Mouse (Mus musculus) layer of hippocampus, postnatal 25 days (tissue): Measurements from ENCODE around the gene Camk1g. TPM values are rescaled to one million over a fixed set of nuclear protein-coding genes. Genes with fewer than 3 reads are reported as not detected.

Experiments used
- DNase-seq, 2 experiments: peaks; one replicate each; pipeline ENCODE4 v3.0.0; 2022; ENCODE audit warnings: mixed read lengths in 2 of 2, low spot score in 1 of 2; ENCODE audit errors: extremely low spot score in 1 of 2
- total RNA-seq, 2 experiments: library from RNA; stranded (reverse); gene quantifications; 2 replicates each; pipeline ENCODE4 v1.2.3; 2021

The Camk1g gene
- total RNA-seq, 2 experiments from 2014 or later: 26.5 to 27.5 TPM

DNA sequence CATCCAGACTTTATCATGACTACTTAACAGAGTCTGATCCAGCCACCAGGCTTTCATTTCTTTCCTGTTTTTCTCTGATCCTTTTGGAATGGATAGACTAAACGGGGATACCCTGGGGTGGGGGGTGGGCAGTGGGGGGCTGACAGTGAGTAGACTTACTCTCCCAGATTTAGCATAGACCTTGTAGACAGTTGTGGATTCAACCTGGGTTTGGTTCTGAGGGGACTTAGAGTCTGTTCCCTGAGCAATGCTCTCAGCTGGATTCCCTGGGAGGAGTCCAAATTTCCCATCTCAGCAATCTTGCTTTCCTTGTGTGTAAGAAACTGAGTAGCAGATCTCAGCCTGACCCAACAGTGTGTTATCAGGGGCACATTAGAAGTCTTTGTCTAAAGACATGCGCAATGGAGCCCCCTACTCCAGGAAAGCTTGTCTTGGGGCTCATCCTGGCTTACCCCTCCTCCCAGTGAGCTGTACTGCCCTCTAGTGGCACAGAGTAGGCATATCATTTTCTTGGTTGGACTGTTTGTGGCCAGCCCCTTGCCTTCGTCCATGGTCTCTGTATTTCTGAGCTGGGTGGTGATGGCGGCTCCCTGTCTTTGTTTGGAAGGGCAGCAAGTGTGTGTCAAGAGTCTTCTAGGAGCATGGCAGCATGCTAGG, 6.5 kb upstream of the Camk1g start:
- DNase-seq: no peak

DNA sequence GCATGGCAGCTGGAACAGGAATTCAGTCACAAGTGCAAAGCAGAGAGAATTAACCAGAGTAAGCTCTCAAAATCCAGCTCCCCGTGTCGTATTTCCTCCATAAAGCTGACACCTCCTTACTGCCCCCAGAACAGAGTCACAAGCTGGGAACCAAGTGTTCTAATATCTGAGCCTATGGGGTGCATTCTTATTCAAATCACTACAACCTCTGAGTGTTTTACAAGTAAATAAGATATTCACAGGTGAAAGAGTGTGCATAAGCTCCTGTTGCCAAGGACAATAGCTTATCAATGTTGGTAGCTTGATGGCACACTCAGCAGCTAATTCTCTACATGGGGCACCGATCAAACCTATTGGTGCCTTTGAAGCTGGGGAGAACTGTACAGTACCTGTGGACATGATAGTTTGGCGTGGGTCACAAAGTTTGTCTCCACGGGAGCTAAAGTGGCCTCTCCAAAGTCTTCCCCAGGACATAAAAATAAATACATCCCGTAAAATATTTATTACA, 3.9 kb upstream of the Camk1g start:
- DNase-seq: no peak

DNA sequence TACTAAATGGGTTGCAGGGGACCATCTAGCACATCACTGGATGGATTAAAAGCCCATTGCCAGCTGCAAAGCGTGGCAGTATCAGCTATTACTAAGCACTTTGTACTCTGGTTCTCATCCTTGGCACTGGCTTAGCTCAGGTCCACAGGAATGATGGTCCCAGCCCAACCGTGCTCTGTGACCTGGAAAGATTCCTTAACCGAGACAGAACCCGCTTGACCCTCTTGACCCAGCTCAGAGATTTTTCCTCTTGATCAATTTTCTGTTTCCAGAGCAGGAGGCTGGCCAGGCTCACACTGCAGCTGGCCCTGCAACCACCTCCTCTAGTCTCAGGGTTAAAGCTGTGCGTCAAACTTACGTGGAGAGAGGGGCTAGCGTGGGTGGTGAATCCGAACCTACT, 1.0 kb downstream of the Camk1g start:
- no peak for DNase-seq

DNA sequence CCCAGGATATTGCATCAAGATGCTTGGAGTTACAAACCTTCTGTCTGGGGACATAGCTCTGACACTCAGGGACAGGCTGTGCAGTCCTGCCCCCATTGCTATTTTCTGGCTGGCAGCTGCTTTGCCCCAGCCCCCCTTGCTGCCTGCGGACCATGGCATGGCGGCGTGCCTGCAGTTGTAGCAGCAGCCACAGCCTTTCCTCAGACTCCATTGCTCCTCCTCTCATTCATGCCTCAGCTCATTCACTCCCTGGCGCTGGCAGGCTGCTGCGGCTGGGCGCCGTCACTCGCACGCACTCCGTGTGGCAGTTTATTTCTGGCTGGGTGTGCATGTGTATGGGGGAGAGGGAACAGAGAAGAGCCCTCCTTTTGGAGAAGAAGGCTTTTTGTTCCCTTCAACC, 2.0 kb downstream of the Camk1g start:
- peak in 1 of 2 experiments; percentile 55 for DNase-seq

DNA sequence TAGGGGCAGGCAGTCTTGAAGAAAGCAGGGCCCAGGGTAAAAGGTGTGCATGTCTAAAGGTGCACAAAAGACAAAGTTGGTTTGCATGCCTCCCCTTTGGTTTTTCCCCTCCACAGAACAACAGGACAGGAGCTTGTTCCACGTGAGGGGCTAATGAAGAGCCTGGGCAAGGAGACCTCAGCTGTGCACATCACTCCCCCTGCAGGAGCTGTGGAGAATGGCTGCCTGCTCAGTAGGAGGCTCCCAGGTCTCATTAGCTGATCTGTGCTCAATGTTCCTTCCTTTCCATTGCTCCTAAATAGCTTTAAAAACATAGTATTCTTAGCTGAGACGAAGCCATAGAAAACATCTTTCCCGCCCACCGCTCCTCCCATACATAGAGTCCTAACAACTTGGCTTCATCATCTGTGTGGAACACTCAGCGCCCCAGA, 6.3 kb downstream of the Camk1g start:
- DNase-seq: peak in 1 of 2 experiments; percentile 49

DNA sequence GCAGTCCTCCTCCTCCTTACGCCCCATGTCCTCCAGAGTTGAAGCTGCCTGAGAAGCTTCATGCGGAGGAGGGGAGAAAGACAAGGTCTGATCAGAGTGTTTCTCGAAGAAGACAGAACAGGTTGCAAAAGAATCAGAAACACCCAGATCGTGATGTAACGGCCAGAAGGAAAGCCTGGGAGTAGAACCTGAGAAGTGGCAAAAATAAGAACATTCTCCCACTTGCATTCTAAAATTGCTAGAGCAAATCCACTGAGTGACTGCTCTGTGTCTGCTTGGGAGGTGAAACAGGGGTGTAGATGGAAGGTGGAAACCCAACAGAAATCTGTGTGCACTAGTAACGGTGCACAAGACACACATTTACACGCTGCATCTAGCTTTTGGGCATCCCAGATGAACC, 8.0 kb downstream of the Camk1g start:
- DNase-seq: no peak

DNA sequence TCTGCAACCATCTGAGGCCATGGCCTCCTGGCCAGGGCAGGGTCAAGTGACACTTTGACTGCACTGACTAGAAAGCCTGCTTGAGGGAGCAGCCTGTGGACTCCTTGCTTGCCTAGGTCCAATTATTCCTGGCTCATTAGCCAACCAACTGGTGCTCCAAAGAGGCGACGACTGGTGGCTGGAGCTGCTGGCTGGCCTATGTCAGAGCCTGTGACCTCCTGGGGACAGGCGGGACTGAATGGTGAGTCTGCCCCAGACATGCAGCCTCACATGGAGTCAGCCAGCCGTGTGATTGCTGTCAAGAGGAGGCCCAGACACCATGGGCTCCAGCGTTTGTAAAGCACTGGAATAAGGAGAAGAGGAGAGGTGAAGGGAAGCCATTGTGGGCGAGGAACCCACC, 8.9 kb downstream of the Camk1g start:
- no peak for DNase-seq

DNA sequence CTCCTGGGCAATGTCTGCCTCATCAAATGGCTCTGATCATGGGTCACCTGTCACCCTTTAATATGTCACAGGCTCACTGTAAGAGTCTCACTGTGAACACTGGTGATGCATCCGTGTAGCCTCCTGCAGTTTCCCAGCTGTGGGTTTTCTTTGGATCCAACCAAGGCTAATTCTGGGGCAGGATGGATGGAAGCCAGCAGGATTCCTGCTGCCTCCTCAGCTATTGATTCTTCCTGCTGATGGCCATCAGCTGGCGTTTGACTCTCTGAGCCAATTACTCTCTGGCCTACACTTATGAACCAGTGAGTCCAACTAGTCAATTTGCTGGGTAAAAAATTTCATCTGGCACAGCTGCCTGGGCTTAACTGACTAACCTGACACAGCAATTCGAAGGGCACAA, 10.9 kb downstream of the Camk1g start:
- DNase-seq: no peak

DNA sequence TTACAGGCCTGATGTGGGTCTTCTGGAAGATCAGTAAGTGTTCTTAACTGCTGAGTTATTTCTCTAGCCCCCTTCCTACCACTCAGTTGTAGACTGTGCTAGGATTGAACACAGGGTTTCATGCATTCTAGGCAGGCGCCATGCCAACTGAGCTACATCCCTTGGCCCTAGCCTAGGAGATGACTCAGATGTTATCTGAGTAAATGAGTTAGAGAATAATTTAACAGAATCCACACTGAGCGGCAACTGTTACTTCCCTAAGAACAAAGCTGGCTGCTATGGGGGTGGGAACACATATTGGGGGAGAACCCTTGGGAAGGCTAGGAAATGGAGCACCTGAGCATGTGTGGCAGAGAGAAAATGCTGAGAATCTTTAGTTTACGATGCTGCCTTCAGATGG, 18.5 kb downstream of the Camk1g start:
- DNase-seq: peak in 1 of 2 experiments; percentile 53

DNA sequence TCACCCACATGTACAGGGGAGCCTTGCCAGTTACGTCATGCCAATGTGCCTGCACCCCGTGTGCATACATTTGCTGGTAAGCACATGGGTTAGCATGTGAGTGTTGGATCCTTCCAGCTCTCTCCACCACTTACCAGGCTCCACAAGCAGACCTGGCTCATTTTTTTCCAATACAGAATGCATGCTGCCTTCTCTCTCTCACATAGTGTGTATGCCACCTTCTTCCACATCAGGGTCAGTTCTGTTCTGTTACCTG, 19.6 kb downstream of the Camk1g start:
- no peak for DNase-seq

DNA sequence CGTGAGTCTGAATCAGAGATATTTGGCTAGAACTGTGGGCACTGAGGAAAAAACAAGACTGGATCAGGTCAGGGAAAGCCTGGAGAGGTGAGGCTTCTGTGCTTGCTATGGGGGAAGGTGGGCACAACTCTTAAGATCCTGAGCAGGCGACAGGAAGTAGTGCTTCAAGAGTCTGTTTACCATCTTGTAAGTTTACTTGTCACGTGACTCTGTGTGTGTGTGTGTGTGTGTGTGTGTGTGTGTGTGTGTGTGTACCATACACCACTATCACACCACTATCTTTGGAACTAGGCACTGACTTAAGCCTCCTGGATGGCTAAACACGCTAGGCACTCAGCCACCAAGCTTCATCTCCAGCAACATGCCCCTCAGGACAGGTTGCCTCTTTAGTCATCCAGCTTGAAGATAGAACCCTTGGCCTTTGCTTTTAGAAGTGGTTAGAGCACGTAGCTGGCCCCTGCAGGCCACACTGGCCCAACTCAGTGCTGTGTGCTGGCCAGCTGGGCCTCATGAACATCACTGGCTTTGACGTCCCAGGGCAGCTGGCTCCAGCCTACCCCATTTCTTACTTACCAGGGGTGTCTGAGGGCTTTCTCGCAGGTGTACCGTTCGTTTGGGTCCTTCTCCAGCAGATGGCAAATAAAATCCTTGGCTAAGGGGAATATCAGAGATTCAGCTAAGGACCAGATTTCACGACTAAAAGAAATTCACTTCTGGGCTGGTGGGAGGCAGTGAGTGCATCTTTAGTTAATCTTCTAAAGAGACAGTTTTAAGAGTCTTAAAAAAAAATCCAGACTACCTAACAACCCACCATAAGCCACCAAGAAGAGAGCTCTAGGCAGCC, 20.2 kb downstream of the Camk1g start:
- no peak for DNase-seq

DNA sequence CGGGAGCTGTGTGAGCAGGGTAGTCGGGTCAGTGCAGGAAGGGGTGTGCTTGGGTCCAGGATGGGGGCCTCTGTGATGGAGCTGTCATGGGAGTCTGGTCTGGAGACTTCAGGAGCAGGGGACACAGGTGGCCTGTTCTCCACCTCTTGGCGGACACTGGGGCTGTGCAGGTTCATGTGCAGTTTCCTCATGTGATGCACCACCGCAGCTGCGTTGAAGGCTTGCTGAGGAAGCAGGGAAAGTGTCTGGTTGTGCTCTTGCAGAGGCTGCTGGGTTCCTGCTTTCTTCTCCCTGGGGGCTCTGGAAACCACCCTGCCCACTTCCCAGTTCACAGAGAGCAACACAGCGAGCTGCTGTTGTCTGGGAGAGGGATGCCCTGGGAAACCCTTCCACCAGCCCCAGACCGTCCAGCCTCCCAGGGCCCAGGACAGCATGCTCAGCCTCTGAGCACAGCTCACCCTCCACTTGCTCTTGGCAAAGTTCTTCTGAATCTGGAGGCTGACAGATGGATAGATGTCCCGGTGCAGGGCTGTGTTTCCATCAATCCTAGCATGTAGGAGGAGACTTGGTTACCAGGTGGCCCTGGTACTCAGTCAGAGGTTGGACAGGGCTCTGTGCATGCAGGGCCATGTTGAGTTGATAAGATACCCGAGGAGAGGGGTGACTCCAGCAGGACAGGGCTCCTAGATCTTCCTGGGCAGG, 21.7 kb downstream of the Camk1g start:
- DNase-seq: no peak

DNA sequence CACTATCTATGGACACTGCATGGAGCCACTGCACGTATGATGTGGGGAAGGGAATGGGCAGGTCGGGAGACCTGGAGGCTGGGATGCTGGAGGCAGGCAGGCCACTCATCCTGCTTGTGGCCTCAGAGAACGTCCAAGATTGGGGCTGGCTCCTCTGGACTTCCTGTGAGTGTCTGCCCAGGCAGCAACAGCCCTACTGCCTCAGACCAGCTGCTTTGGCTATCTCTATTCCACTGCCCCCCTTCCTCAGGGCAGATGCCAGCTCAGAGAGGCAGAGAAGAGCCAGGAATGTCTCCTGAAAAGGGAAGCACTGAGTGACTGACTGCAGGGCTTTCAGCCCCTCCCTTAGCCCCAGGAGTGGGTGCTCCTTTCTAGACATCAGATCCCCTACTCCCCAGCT, 23.2 kb downstream of the Camk1g start:
- DNase-seq: no peak

DNA sequence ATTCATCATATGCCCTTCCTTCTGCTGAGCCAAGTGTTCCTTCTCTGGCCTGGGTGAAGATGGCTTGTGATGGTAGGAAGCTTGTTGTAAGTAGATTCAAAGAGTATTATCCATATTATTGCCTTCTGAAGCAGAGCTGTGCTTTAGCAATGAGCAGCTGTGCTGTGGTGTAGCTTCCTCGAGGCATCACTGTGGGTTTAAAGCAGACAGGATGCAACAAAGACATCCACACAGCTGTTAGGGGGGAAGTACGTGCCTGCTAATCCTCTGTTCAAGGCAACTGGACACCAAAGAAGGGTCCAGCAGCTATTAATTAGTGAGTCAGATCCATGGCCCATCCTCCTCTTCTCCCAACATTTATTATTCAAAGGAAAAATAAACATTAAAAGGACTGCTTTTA, 25.1 kb downstream of the Camk1g start:
- no peak for DNase-seq

DNA sequence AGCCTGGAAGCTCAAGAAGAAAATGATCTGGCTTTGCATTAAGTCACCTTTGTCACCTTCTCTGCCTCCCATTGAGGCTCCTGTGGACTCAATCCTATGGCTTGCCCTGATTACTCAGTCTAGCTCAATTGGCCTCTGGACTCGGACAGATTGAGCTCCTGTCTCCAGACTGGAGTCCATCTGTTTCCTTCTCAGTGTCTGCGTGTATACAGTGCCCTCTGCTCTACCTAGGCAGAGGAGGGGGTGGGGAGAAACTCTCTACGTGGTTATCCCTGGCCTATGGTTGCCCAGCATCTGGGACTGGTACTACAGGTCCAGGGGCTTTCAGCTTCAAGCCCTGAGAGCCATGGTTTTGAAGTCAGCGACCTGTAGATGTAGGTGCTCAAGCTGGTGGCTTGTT, 26.2 kb downstream of the Camk1g start:
- no peak for DNase-seq

DNA sequence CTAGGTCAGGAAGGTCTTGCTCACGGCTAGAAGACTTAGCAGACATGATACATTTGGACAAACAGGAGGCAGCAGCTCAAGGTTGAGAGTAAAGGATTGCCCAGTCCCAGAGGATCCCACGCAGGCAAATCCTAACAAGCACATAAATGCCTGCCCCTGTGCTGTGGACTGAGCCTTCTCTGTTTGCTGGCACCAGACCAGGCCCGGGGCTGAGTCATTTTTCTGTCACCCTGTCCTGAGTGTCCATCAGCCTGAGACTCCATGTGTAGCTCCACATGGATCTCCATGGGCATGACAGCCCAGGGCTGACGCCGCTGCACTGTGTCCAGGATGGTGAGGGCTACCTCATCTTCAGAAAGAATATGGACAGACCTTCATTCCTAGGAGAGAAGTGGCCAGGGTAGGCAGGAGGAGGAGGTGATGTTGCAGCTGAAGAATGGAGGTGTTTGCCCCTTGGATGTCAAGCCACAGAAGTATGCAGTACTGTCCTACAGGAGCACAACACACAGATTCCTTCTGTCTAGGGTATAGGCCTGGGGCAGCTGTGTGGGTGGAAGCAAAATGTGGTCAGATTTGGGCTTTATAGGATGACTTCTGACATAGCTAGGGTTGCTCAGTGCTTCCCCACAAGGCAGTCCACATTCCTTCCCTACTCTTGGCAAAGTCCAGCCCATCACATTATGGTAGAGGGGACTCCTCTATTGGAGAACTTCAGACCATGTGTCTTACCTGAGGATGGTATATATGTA, 27.7 kb downstream of the Camk1g start:
- DNase-seq: no peak

DNA sequence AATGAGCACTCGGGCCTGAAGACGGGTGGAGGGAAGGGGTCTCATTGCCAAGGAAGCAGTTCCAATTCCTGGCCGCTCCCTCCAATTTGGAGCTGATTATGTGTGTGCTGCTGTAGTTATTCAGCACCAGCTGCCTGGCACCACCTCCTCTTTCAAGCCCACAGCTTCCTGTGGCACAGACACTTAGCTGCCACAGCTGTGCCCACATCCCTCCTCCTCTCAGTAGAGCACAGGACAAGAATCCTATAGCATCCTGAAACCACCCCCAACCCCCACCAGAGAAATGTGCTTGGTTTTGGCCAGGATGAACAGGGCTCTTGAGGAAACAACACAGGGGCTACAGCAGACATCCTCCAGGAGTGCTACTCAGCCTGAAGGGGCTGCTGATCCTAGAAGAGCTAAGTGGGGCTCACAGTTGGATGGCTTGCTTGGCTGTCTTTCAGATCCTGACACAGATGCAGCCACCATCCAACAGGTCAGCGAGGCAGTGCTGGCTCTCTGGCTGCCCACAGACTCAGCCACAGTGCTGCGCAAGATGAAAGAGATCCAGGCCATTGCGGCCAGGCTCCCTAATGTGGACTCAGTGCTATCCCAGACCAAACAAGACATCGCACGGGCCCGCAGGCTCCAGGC, 31.6 kb downstream of the Camk1g start:
- DNase-seq: no peak

DNA sequence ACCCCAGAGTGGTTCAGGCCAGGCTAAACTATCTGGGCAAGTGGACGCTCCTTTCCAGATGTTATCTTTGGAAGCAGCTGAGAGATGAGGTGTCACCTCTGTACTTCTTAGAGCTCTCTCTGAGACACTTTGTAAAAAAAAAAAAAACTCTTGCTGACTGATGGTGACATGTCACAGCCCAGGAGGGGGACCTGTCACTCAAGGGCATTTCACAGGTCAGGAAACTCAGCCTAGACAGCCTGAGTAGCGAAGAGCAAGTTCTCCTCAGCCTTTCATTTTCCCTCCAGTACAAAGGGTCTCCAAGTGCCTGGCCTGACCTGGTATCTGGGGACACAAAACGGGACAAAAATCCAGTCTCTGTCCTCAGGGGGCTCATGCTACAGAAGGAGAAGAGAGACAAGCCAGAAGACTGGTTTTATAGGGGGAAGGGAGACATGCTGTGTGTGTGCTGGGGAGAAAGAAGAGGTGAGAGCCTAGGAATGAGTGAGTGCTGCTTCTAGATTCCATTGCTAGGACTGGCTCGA, 32.2 kb downstream of the Camk1g start:
- DNase-seq: no peak

DNA sequence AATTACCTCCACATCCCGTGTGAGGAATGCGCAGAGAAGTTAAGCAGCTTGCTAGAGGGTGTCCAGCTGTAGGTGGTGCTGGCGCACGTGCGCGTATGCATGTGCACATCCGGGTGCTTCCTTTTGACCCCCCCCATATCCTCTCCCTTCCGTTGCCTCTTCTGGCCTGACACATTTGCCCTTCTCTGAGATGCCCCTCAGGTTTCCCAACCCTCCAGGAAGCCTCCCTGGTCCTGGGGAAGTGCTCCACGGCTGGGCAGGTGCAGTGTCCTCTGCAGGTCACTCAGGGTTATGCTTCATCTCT, 33.1 kb downstream of the Camk1g start:
- DNase-seq: no peak
